Mouse (Mus musculus) erythroid progenitor cell, adult 5-6 weeks (primary cell): Measurements from ENCODE around the gene Cadps. TPM values are rescaled to one million over a fixed set of nuclear protein-coding genes. Genes with fewer than 3 reads are reported as not detected.

Experiments used
- ATAC-seq: replicated peaks from 2 replicates; pipeline ENCODE4 v1.8.0; 2016; ENCODE audit warnings: moderate number of reproducible peaks, mild to moderate bottlenecking, moderate TSS enrichment, inconsistent platforms; ENCODE audit not compliant: poor library complexity, low FRiP score, severe bottlenecking
- total RNA-seq, 2 experiments: library from RNA; stranded (forward) in 1 of 2; stranded (reverse) in 1 of 2; fragments of 150-400 nt in 1 of 2; fragments of 186-747, 209-891 nt in 1 of 2; gene quantifications; 2 replicates each; pipeline versions ENCODE4 v1.2.3 to v1.2.4; 2015 to 2017; ENCODE audit warnings: low replicate concordance in 2 of 2

The Cadps gene
- total RNA-seq, 2 experiments from 2014 or later: not detected

- no peak for ATAC-seq
Measured at GRCm38 (mm10) chr14:12346011-12346864, 476.6 kb downstream of the Cadps start.

DNA sequence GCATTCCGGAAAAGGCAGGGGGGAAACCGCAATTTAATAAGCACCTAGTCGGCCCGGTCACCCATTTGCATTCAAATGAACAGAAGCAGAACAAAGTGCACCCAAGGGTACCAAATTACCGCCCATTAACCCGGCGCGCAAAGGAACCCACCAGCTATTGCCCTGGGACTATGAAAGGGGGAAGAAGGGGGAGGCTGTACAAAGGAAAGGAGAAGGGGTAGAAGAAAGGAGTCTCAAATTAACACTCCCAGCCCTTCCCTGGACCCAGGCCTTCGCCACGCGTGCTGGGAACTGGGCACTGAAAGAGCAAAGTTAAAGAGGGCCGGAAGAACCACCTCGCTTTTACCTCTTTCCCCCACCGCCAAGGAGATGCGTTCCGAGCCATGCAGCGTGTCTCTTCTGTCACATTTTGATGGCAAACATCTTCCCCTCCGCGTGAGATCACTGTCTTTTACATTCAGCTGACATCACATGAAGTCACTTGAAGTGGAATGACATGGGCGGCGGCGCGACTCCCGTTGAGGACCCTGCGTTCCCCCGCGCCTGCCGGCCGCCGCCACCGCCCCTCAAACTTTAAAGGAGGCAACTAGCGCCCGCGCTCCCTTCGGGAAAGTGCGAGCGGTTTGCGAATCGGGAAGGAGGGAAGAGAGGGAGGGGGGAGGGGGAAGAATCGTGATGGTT, 477.5 kb downstream of the Cadps start:
- ATAC-seq: no peak

GRCm38 (mm10) chr14:12344746-12345240, 478.1 kb downstream of the Cadps start:
- ATAC-seq: no peak

DNA sequence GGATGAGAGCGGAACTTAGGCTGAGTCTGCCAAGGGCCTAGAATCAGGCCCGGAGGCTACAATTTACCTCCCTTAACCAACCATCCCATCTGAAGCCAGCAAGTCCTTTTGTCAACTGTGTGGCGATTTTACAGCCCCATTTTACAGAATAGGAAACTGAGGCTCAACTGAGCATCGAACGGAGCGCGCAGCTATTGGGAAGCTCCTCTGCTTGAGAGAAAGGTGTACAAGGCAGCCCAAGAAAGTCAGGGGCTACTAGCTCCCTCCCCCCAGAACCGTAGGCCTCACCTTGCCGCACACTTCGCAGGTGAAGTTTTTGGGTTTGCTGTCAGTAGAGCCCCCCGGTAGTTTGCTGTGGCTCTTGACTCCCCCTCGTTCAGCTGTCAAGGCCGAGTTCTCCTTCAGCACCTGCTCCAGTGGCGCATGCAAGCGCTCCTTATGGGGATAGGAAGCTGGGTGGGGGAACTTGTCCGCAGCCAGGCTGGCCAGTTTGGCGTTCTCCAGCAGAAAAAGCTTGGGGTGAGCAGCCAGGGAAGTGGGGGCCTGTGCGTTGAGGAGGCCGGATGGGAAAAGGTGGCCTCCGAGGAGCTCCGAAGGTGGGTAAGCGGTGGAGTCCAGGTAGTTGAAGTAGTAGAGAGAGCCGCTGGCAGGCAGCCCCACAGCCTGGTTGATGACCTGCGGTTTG, 478.7 kb downstream of the Cadps start:
- ATAC-seq: no peak

GRCm38 (mm10) chr14:12343451-12343941, 479.4 kb downstream of the Cadps start:
- no peak for ATAC-seq

DNA sequence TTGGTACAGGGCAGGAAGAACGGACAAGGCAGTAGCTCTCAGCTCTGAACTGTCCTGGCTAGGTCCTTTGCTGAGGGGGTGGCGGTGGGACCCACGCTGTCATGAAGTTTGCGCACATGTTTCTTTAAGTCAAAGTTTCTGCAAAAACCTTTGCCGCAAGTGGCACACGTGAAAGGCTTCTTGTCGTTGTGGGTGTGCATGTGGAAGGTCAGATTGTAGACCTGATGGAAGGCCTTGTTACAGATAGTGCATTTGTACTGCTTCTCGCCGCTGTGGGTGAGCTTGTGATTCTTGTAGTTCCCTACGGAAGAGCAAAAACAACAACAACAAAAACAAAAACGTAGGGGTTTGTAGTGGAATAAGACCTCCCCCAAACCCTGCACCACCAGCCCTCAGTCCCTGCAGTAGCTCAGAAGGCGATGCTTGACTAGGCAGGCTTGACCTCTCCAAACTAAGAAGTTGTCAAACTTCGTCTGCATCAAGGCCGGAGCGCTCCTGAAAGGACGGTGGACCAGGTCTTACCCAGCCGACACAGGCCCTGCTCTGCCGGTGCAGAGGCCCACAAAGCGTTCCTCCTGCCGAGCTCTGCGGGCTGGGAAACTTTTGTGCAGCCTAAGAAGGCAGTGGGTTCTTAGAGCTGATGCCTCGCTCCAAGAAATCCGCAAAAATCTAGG, 480.3 kb downstream of the Cadps start:
- no peak for ATAC-seq

DNA sequence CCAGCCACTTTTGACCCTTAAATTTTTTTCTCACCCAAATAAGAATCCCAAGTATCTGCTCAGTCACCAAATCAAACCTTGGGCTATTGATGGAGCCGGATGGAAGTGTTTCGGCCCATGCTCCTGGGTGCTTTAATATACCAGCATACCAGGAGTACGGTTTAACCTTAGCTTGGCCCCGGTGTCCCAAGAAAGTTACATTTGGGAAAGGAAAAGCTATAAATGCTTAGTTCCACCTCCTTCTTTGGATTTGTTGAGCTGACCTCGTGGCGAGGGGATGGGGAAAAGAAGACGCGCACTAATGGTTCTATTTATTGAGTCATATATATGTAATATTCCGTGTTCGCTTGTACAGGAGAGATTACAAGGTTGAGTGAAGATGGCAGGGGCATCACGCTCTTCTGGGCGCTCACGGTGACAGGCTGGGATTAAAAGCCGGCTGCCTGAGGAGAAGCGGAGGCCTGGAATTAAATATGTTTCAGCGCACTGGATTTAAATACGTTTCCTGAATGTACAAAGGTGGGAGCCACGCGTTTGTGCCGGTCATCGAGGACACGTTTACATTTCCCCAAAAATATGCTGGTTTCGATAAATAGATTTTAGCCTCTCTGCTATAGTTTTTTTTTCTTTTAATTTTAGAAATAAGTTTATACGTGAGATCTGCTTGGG, 481.0 kb downstream of the Cadps start:
- ATAC-seq: no peak

DNA sequence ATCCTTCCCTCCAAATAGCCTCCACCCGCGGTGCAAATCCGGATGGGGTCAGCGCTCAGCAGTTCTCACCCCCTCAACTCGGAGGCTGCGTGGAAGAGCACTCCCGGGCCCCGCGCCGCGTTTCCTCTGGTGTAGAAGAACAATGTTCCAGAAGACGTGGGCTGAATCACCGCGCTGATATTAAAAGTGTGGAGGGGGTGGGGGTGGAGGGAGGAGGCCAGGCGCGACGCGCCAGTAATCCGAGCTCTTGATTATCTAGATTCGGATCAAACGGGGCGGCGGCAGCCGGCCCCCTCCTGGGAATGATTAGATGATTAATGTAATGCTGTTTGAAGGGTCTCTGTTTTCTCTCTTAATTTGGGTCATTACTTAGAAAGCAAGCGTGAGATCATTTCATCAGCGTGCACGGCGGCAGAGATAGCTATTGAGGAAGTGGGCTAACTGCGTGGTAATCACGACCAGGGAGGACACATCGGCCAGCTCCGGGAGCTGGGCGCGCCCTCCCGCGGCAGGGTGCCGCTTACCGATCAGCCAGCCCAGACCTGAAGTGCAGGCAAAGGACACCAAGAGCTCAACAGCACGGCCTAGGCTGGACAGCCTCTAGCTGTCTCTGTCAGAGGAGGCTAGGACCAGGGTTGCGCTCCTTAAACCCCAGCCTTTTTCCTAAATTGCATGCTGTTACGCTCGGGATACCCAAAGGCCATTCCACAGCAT, 481.6 kb downstream of the Cadps start:
- ATAC-seq: no peak

DNA sequence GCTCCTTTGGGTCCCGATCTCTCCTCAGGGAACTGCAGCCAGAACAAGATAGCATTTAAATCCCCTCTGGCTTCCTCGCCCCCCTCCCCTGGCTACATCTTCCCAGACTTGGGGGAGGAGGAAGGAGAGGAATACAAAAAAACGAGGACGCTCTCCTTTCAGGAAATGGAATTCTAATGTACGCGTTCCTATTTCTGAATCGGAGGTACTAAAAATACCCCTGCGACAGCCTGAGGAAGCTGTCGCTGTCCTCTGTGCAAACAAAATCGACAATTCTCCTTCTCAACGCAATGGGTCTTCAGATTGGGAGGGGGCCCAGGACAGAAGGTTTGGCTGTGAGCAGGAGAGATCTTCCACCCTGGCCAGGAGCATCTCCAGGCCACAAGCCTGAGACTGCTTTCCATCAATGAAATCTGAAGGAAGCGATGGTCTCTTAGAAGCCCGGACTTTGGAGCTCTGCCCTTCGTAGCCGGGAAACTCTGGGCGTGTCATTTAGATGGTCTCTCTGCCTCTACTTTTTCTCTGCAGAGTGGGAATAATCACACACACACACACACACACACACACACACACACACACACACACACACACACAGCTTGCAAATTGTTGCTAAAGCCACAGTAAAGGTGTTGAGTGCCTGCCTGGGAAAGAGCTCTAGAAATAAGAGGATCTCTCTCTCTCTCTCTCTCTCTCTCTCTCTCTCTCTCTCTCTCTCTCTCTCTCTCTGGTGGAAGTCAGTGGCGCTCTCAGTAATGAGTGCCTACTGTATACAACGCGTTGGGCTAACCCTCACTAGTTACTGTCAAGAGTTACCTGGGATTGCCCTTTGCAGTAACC, 482.4 kb downstream of the Cadps start:
- ATAC-seq: no peak

- no peak for ATAC-seq
Measured at GRCm38 (mm10) chr14:12338811-12339565, 483.9 kb downstream of the Cadps start.

DNA sequence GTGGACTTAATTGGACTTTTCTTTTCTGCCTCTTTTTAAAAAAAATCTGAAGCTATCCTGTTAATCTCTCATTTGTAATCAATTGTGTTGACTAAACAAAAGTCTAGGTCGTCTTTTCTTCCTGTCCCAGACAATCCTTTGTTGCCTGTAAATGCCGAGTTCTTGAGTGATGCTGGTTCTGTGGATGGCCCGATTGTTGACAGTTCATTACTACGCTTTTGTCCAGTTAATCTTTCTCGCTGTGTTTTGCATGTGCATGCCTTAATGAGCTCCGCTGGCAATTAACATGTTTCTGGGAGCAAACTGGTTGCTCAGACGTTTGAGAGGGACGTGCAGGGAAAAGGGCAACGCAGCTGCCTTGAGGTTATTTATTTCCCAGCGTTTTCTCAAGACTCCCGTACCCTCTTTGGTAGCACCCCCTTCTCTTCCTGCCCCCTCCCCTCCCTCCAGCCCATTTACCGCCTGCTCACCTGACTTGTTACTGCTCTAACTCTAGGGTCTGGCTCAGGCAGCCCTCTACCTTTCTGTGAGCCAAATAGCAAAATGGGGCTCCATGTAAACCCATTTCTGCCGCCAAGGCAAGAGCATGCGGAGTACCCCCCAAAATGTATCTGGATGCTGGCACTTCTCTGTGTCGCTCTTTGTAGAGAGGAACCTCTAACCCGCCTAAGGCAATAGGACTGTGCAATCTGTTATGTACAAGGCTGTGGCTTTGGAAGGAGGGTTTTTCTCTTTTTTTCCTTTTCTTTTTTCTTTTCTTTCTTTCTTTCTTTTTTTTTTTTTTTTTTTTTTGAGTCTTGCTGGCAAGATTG, 484.7 kb downstream of the Cadps start:
- ATAC-seq: no peak

DNA sequence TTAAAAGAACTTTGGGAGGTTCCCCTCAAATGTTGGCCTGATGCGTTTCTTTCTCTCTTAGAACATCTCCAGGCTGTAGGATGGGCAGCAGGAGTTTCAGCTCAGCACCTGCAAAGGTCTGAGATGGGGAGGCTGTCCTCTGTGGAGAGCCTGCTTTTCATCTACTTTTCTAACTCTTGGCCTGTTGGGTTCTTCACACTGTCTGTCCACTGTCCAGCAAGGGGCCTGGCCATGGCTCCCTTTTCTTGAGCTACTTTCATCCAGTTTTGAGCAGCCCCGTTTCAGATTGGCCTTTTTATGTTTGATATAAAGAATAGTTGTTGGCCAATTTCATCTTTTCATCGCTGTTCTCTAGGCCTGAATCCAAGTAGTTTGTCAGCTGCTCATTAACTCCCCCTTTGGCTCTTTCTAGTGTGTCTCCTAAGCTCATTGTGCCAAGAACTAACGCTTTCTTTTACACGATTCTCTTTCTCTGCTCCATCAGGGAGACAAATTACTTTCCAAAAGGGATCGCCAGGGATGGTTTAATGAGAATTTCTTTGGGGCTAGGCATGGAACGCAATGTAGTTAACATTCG, 485.4 kb downstream of the Cadps start:
- no peak for ATAC-seq

GRCm38 (mm10) chr14:12334925-12335324, 488.0 kb downstream of the Cadps start:
- no peak for ATAC-seq

DNA sequence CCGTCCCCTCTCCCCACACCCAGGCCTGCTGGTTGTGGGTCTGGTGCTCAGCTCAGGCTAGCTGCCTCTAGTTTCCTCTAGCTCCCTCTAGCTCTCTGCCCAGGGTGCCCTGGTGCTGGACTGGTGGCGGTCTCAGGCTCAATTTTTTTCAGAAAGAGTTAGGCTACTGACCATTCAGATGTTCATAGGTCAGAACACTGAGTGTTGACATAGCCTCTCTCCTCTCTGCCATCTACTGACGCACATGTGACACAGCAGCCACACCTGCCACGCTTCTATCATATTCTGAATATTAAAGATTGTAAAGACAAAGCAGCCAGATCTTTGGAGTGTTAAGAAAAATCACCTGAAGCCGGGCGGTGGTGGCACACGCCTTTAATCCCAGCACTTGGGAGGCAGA, 489.3 kb downstream of the Cadps start:
- no peak for ATAC-seq
